Mouse (Mus musculus): ENCODE measurements around the gene Cyp2f2. TPM values are rescaled to one million over a fixed set of nuclear protein-coding genes. Genes with fewer than 3 reads are reported as not detected.

Cyp2f2 gene
- polyA plus RNA-seq, 1 experiment from 2014 or later, result not detected

- Histone ChIP-seq H3K9ac (no peak within 1 kb of the TSS), H3K36me3 (peaks cover 33% of the 10 kb centered on the region), H3K9me3 (replicated peaks) (no peaks in the 10 kb centered on the region), H3K27ac (0 out of 2 replicates have a peak within 1 kb of the TSS, but pooled peaks have one; percentile 66), H3K27me3 (replicated peaks) (no peaks in the 10 kb centered on the region), H3K4me1 (peaks cover 23% of the 10 kb centered on the region), H3K4me2 (no peak within 1 kb of the TSS), H3K4me3 (no peak within 1 kb of the TSS)
- ATAC-seq, result no peak
- 68% methylated on average over 14 of the region's 14 CpGs for WGBS (ENCODE audit: insufficient replicate concordance)
These were observed 61.4 kb downstream of the Cyp2f2 start, which contains the start of the genes Gm21983 and Mia for GRCm38 (mm10) chr7:27180837-27181695. TSS of gene Gm21983 (minus strand) at chr7:27181086. TSS of gene Mia (minus strand) at chr7:27181157.

DNA sequence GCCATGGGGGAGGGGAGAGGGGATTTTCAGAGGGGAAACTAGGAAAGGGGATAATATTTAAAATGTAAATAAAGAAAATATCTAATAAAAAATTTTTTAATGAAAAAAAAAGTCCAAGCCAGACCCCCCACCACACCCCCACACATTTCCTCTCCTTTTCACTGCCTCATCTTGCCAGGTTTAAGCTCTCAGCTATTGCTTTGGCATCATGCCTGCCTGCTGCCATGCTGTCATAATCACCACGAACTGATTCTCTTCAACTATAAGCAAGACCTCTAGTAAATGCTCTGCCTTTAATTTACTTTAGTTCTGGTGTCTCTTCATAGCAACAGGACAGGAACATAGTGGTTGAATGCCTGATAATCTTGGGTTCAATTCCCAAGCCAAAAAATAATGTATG, 62.8 kb downstream of the Cyp2f2 start:
- WGBS (ENCODE audit: insufficient replicate concordance), result 74% methylated on average over 1 of the region's 1 CpGs
- no peak for ATAC-seq

More for the DNA sequence above, 62.8 kb downstream of the Cyp2f2 start:
- Histone ChIP-seq H3K9me3 (replicated peaks) (no peaks in the 10 kb centered on the region), H3K36me3 (peaks cover 48% of the 10 kb centered on the region), H3K9ac (no peak overlapping the region), H3K27me3 (replicated peaks) (no peaks in the 10 kb centered on the region), H3K27ac (no peak overlapping the region), H3K4me1 (peaks cover 22% of the 10 kb centered on the region), H3K4me3 (no peak overlapping the region), H3K4me2 (no peak overlapping the region)

Small RNA genes lying within 50 kb of the gene (microRNA-seq; reads per million reads assigned to microRNA genes)
- not detected for gene Mir3101

Other genes with a start within 250 kb of the Cyp2f2 start
- not detected in 2 replicates for gene Cyp2a22, start 180.5 kb upstream of the Cyp2f2 start, polyA plus RNA-seq (2016; fragmentation: Nextera tagmentation; extraction: Ambion mirVana)
- 0.32 and 0.42 TPM in 2 replicates for gene Cyp2a12, start 90.8 kb upstream of the Cyp2f2 start, polyA plus RNA-seq (2016; fragmentation: Nextera tagmentation; extraction: Ambion mirVana)
- gene Cyp2t4, start 33.8 kb downstream of the Cyp2f2 start, polyA plus RNA-seq (2016; fragmentation: Nextera tagmentation; extraction: Ambion mirVana), result not detected in 2 replicates
- gene Egln2, start 46.9 kb downstream of the Cyp2f2 start, polyA plus RNA-seq (2016; fragmentation: Nextera tagmentation; extraction: Ambion mirVana), result 39.9 and 41.9 TPM in 2 replicates
- 32.4 TPM in 2 replicates for gene Rab4b, start 59.0 kb downstream of the Cyp2f2 start, polyA plus RNA-seq (2016; fragmentation: Nextera tagmentation; extraction: Ambion mirVana)
- 0.24 TPM in 1 of 2 replicates, not detected in the other for gene Gm21983, start 61.2 kb downstream of the Cyp2f2 start, polyA plus RNA-seq (2016; fragmentation: Nextera tagmentation; extraction: Ambion mirVana)
- gene Mia, start 61.2 kb downstream of the Cyp2f2 start, polyA plus RNA-seq (2016; fragmentation: Nextera tagmentation; extraction: Ambion mirVana), result 0.29 and 0.45 TPM in 2 replicates
- gene BC024978, start 75.9 kb downstream of the Cyp2f2 start, polyA plus RNA-seq (2016; fragmentation: Nextera tagmentation; extraction: Ambion mirVana), result 1.5 TPM in 2 replicates
- gene Snrpa, start 76.4 kb downstream of the Cyp2f2 start, polyA plus RNA-seq (2016; fragmentation: Nextera tagmentation; extraction: Ambion mirVana), result 150 and 163 TPM in 2 replicates
- 3.5 and 4.1 TPM in 2 replicates for gene Itpkc, start 108.8 kb downstream of the Cyp2f2 start, polyA plus RNA-seq (2016; fragmentation: Nextera tagmentation; extraction: Ambion mirVana)
- gene Coq8b, start 113.1 kb downstream of the Cyp2f2 start, polyA plus RNA-seq (2016; fragmentation: Nextera tagmentation; extraction: Ambion mirVana), result 14.2 and 15.7 TPM in 2 replicates
- gene Numbl, start 138.5 kb downstream of the Cyp2f2 start, polyA plus RNA-seq (2016; fragmentation: Nextera tagmentation; extraction: Ambion mirVana), result 3.9 and 4.0 TPM in 2 replicates
- gene Ltbp4, start 217.8 kb downstream of the Cyp2f2 start, polyA plus RNA-seq (2016; fragmentation: Nextera tagmentation; extraction: Ambion mirVana), result 5.7 TPM in 2 replicates
- 32.1 and 36.1 TPM in 2 replicates for gene Shkbp1, start 236.1 kb downstream of the Cyp2f2 start, polyA plus RNA-seq (2016; fragmentation: Nextera tagmentation; extraction: Ambion mirVana)
- gene Gm20479, start 237.5 kb downstream of the Cyp2f2 start, polyA plus RNA-seq (2016; fragmentation: Nextera tagmentation; extraction: Ambion mirVana), result not detected in 2 replicates